ENCODE assay signal across 21 mouse cellular contexts in genomic region chr3:140969892-140970880, GRCm38 (mm10).
DNase-seq lines count a peak whose midpoint lies in the region; TF ChIP-seq lines count a peak whose summit lies in the region.
"Had no signal": no experiment of that assay in that cellular context is flagged by ENCODE, and none has a peak within 500 bp of the region (broad histone marks: within the 10 kb centered on the region; RNA-seq: fewer than 3 reads in every experiment).

No protein-coding gene starts in this region.

- TF ChIP-seq RAD21 in MEL (IDR thresholded peaks at IDR 0.05; ENCODE audit: low read depth, low read length), result no peak

- no peaks in the 10 kb centered on the region for H3K27me3 ChIP-seq in MEL (ENCODE audit: control insufficient read depth in 1 of 2, insufficient read depth in 2 of 2, low read length in 2 of 2)
- H3K27me3 ChIP-seq in cerebellum, adult 2 months (ENCODE audit: control insufficient read depth, insufficient read depth, low read length), result no peaks in the 10 kb centered on the region
- no peaks in the 10 kb centered on the region for H3K27me3 ChIP-seq in heart, adult 2 months (ENCODE audit: control insufficient read depth, insufficient read depth, low read length)
- H3K27me3 ChIP-seq: forebrain, embryonic 12.5 days; liver, embryonic 12.5 days; midbrain, embryonic 15.5 days had no signal

- peak; percentile 71 for DNase-seq in MEL (ENCODE audit: low read depth, low spot score)
- peak; percentile 96 for DNase-seq in brain, adult 2 months (ENCODE audit: low read depth, low spot score)
- DNase-seq in cerebellum, adult 2 months, result peak; percentile 75 to 93
- DNase-seq in cerebellum, postnatal 14 days, result peak; percentile 66 to 83
- no peak for DNase-seq in heart, adult 2 months
- no peak for DNase-seq in right cerebral cortex, adult 18-20 months
- no peak for DNase-seq in lung, adult 18-20 months
- DNase-seq: adrenal gland, adult 2 months; forebrain, postnatal 0 days; heart, postnatal 36 days; kidney, adult 11 months; kidney, postnatal 14 days; left cerebral cortex, postnatal 4 days; liver, postnatal 0 days; spleen, adult 18-20 months; thymus, postnatal 14 days had no signal

- H3K9me3 ChIP-seq in MEL (replicated peaks; ENCODE audit: insufficient read depth, low read length), result no peaks in the 10 kb centered on the region
- H3K9me3 ChIP-seq: forebrain, embryonic 12.5 days; liver, embryonic 12.5 days; midbrain, embryonic 15.5 days had no signal

- WGBS in cerebellum, adult 2 months, result 16% methylated on average over 3 of the region's 3 CpGs
- WGBS in heart, adult 2 months, result 71% methylated on average over 3 of the region's 3 CpGs

- H3K27ac ChIP-seq in MEL (ENCODE audit: control insufficient read depth, low read depth, low read length), result peak overlapping the region; percentile 49
- peak overlapping the region; percentile 87; the same call in 1 of the 2 replicates for H3K27ac ChIP-seq in cerebellum, adult 2 months (ENCODE audit: insufficient read depth, low read length)
- no peak overlapping the region for H3K27ac ChIP-seq in heart, adult 2 months
- H3K27ac ChIP-seq: forebrain, embryonic 12.5 days; hindbrain, embryonic 14.5 days; liver, embryonic 12.5 days; midbrain, embryonic 15.5 days had no signal

- H3K79me2 ChIP-seq in MEL (ENCODE audit: control insufficient read depth, insufficient read depth, low read length, poor library complexity), result no peaks in the 10 kb centered on the region
- H3K79me2 ChIP-seq in heart, adult 2 months (replicated peaks; ENCODE audit: control insufficient read depth, insufficient read depth, low read length), result no peaks in the 10 kb centered on the region

- H3K4me1 ChIP-seq in MEL (ENCODE audit: control insufficient read depth in 1 of 2, insufficient read depth in 2 of 2, low read length in 2 of 2), result peaks cover 9 to 22% of the 10 kb centered on the region in 2 experiments
- peaks cover 5% of the 10 kb centered on the region; the same call in 1 of the 2 replicates for H3K4me1 ChIP-seq in cerebellum, adult 2 months (ENCODE audit: control insufficient read depth, insufficient read depth, low read length)
- no peaks in the 10 kb centered on the region for H3K4me1 ChIP-seq in heart, adult 2 months (ENCODE audit: control insufficient read depth, insufficient read depth, low read length)
- H3K4me1 ChIP-seq: liver, embryonic 12.5 days had no signal

- TF ChIP-seq POLR2A in MEL (IDR thresholded peaks at IDR 0.05; ENCODE audit: control insufficient read depth in 1 of 2, insufficient read depth in 1 of 2, low read depth in 1 of 2, low read length in 2 of 2, poor library complexity in 1 of 2), result no peak
- peak; percentile 14; the same call in 1 of the 2 replicates for TF ChIP-seq POLR2A in cerebellum, adult 2 months (IDR thresholded peaks at IDR 0.05; ENCODE audit: borderline replicate concordance, insufficient read depth, low read length)
- TF ChIP-seq POLR2A in heart, adult 2 months (IDR thresholded peaks at IDR 0.05; ENCODE audit: insufficient read depth, low read depth, low read length), result no peak

- peaks cover 0 to 28% of the 10 kb centered on the region in 2 experiments; a peak in 2 of 4 replicates for H3K36me3 ChIP-seq in MEL (ENCODE audit: control insufficient read depth in 1 of 2, insufficient read depth in 2 of 2, low read length in 2 of 2)
- no peaks in the 10 kb centered on the region for H3K36me3 ChIP-seq in heart, adult 2 months (ENCODE audit: control insufficient read depth, insufficient read depth, low read length)
- H3K36me3 ChIP-seq: forebrain, embryonic 12.5 days; liver, embryonic 12.5 days; midbrain, embryonic 15.5 days had no signal

- TF ChIP-seq CTCF in MEL (IDR thresholded peaks at IDR 0.05 in 2 of 3, conservative IDR thresholded peaks at IDR 0.05 in 1 of 3; ENCODE audit: control insufficient read depth in 1 of 3, insufficient read depth in 1 of 3, low read depth in 2 of 3, low read length in 3 of 3, poor library complexity in 1 of 3, severe bottlenecking in 1 of 3), result no peak
- TF ChIP-seq CTCF in cerebellum, adult 2 months (IDR thresholded peaks at IDR 0.05; ENCODE audit: borderline replicate concordance, insufficient read depth, low read depth, low read length), result no peak
- TF ChIP-seq CTCF in heart, adult 2 months (IDR thresholded peaks at IDR 0.05), result no peak

- no peak overlapping the region for H3K4me3 ChIP-seq in MEL (ENCODE audit: control insufficient read depth in 1 of 2, insufficient read depth in 1 of 2, low read depth in 2 of 2, low read length in 2 of 2)
- H3K4me3 ChIP-seq in cerebellum, adult 2 months (replicated peaks; ENCODE audit: insufficient read depth, low read depth, low read length), result no peak overlapping the region
- no peak overlapping the region for H3K4me3 ChIP-seq in heart, adult 2 months
- H3K4me3 ChIP-seq: erythroblast, embryonic 14.5 days; forebrain, embryonic 12.5 days; liver, embryonic 12.5 days; midbrain, embryonic 15.5 days had no signal

- no peak overlapping the region for H3K9ac ChIP-seq in MEL (ENCODE audit: control insufficient read depth, low read depth, low read length, poor library complexity, severe bottlenecking)
- no peak overlapping the region for H3K9ac ChIP-seq in heart, adult 2 months (ENCODE audit: low read depth, low read length)
- H3K9ac ChIP-seq: forebrain, embryonic 12.5 days; forebrain, postnatal 0 days; hindbrain, embryonic 14.5 days; liver, embryonic 12.5 days; liver, postnatal 0 days; midbrain, embryonic 15.5 days had no signal

- peak; percentile 43 to 66; a peak in 3 of 4 replicates for TF ChIP-seq EP300 in MEL (IDR thresholded peaks at IDR 0.05; ENCODE audit: low read depth in 1 of 2, low read length in 2 of 2)
- TF ChIP-seq EP300 in heart, adult 2 months (IDR thresholded peaks at IDR 0.05; ENCODE audit: insufficient read depth, low read depth, low read length), result no peak

- intact Hi-C loops in heart, adult 2 months (cut with DNase I), result no loop called here

TF ChIP-seq in MEL, 35 proteins besides CTCF, POLR2A, EP300 and RAD21:
- TF ChIP-seq CHD1 (IDR thresholded peaks at IDR 0.05; ENCODE audit: low read depth, low read length) (no peak), RCOR1 (IDR thresholded peaks at IDR 0.05; ENCODE audit: low read depth, low read length) (no peak), POLR2AphosphoS2 (IDR thresholded peaks at IDR 0.05; ENCODE audit: low read length) (no peak), TCF12 (IDR thresholded peaks at IDR 0.05; ENCODE audit: low read depth, low read length) (peak; percentile 8; the same call in 1 of the 2 replicates), ZNF384 (IDR thresholded peaks at IDR 0.05; ENCODE audit: low read depth, low read length) (no peak), UBTF (IDR thresholded peaks at IDR 0.05; ENCODE audit: borderline replicate concordance, insufficient read depth, low read depth, low read length) (no peak), GATA1 (IDR thresholded peaks at IDR 0.05; ENCODE audit: low read depth, low read length) (peak; percentile 51; the same call in 1 of the 2 replicates), JUND (IDR thresholded peaks at IDR 0.05; ENCODE audit: low read depth, low read length) (no peak), ZC3H11A (IDR thresholded peaks at IDR 0.05; ENCODE audit: low read depth, low read length) (peak; percentile 3; the same call in 1 of the 2 replicates), ETS1 (IDR thresholded peaks at IDR 0.05; ENCODE audit: low read depth, low read length) (peak; percentile 25; the same call in 1 of the 2 replicates), MYC (IDR thresholded peaks at IDR 0.05; ENCODE audit: low read depth, low read length) (peak; percentile 52; the same call in 1 of the 2 replicates), NRF1 (IDR thresholded peaks at IDR 0.05; ENCODE audit: insufficient read depth, low read depth, low read length, poor library complexity, severe bottlenecking) (no peak), USF1 (IDR thresholded peaks at IDR 0.05; ENCODE audit: low read depth, low read length) (no peak), KAT2A (conservative IDR thresholded peaks at IDR 0.05; ENCODE audit: low read depth, low read length) (no peak), SMC3 (IDR thresholded peaks at IDR 0.05; ENCODE audit: low read depth, low read length) (no peak), MXI1 (IDR thresholded peaks at IDR 0.05; ENCODE audit: low read depth, low read length) (no peak), POLR2AphosphoS5 (IDR thresholded peaks at IDR 0.05; ENCODE audit: borderline replicate concordance, low read depth, low read length) (no peak), NELFE (IDR thresholded peaks at IDR 0.05; ENCODE audit: low read depth, low read length) (no peak), MAX (IDR thresholded peaks at IDR 0.05; ENCODE audit: low read length) (0 out of 2 replicates have a peak, but pooled peaks have one; percentile 5), MAFK (IDR thresholded peaks at IDR 0.05; ENCODE audit: borderline replicate concordance, low read depth, low read length) (no peak), E2F4 (IDR thresholded peaks at IDR 0.05; ENCODE audit: borderline replicate concordance, low read depth, low read length) (no peak), TBP (IDR thresholded peaks at IDR 0.05; ENCODE audit: low read depth, low read length) (no peak), CHD2 (IDR thresholded peaks at IDR 0.05; ENCODE audit: low read length) (no peak), ZKSCAN1 (IDR thresholded peaks at IDR 0.05; ENCODE audit: low read depth, low read length) (no peak), SIN3A (IDR thresholded peaks at IDR 0.05; ENCODE audit: low read length) (no peak), ELF1 (IDR thresholded peaks at IDR 0.05; ENCODE audit: low read depth, low read length) (no peak), BHLHE40 (IDR thresholded peaks at IDR 0.05; ENCODE audit: borderline replicate concordance, low read depth, low read length) (no peak), ZMIZ1 (IDR thresholded peaks at IDR 0.05; ENCODE audit: low read depth, low read length) (no peak), USF2 (IDR thresholded peaks at IDR 0.05; ENCODE audit: borderline replicate concordance in 1 of 2, insufficient read depth in 1 of 2, low read depth in 1 of 2, low read length in 2 of 2) (no peak), MEF2A (IDR thresholded peaks at IDR 0.05; ENCODE audit: extremely low read depth, insufficient replicate concordance, low read depth, low read length, poor library complexity, severe bottlenecking) (no peak), MAZ (IDR thresholded peaks at IDR 0.05; ENCODE audit: low read depth, low read length) (no peak), MYB (IDR thresholded peaks at IDR 0.05; ENCODE audit: low read depth, low read length) (0 out of 2 replicates have a peak, but pooled peaks have one; percentile 10), HCFC1 (IDR thresholded peaks at IDR 0.05; ENCODE audit: low read depth, low read length) (no peak), TAL1 (IDR thresholded peaks at IDR 0.05; ENCODE audit: low read length) (no peak), GABPA (IDR thresholded peaks at IDR 0.05; ENCODE audit: low read depth, low read length) (no peak)

Comparison
In these comparisons a context has a peak if more than half of its experiments do, and no peak if none do; other contexts are left out.
1. DNase-seq: peak in MEL (single experiment), brain, adult 2 months (single experiment), cerebellum, adult 2 months (2 of 2) and cerebellum, postnatal 14 days (2 of 2); none in heart, adult 2 months (0 of 2), right cerebral cortex, adult 18-20 months (single experiment) and lung, adult 18-20 months (0 of 2).